Mouse (Mus musculus) embryonic facial prominence, embryonic 14.5 days (tissue): ENCODE results near the gene Fzr1. TPM values are rescaled to one million over a fixed set of nuclear protein-coding genes. Genes with fewer than 3 reads are reported as not detected.

ENCODE experiments used
- ATAC-seq: fragments of 200-750 bp; cut with Nextera tagmentation; 2 replicates; pipeline ENCODE4 v1.8.0; 2017; ENCODE audit warnings: low read depth, moderate number of reproducible peaks, moderate TSS enrichment
- DNase-seq: peaks from one replicate; pipeline ENCODE4 v3.0.0-alpha.2; 2015; ENCODE audit warnings: low spot score
- H3K27ac ChIP-seq: fragments of 300-500 bp; sonication (generic); replicated peaks from 2 replicates; pipeline ENCODE4 v1.5.1; 2014; ENCODE audit warnings: low read depth, mild to moderate bottlenecking, low read length, moderate library complexity
- H3K27me3 ChIP-seq: fragments of 300-500 bp; sonication (generic); replicated peaks from 2 replicates; pipeline ENCODE4 v1.6.1; 2014; ENCODE audit warnings: low read length; ENCODE audit not compliant: control insufficient read depth, insufficient read depth
- H3K36me3 ChIP-seq: fragments of 300-500 bp; sonication (generic); 2 replicates; pipeline ENCODE4 v1.6.1; 2014; ENCODE audit warnings: low read length, mixed read lengths; ENCODE audit not compliant: control insufficient read depth, insufficient read depth
- H3K4me1 ChIP-seq: fragments of 300-500 bp; sonication (generic); 2 replicates; pipeline ENCODE4 v1.6.1; 2014; ENCODE audit warnings: antibody characterized with exemption, low read length; ENCODE audit not compliant: control insufficient read depth, insufficient read depth
- H3K4me2 ChIP-seq: fragments of 300-500 bp; sonication (generic); 2 replicates; pipeline ENCODE4 v1.6.1; 2014; ENCODE audit warnings: low read depth, mild to moderate bottlenecking, low read length, moderate library complexity, mixed read lengths
- H3K4me3 ChIP-seq: fragments of 300-500 bp; sonication (generic); 2 replicates; pipeline ENCODE4 v1.5.1; 2014; ENCODE audit warnings: low read depth, mild to moderate bottlenecking, low read length
- H3K9ac ChIP-seq: fragments of 300-500 bp; sonication (generic); 2 replicates; pipeline ENCODE4 v1.6.1; 2014; ENCODE audit warnings: low read depth, mild to moderate bottlenecking, low read length, moderate library complexity, mixed read lengths
- H3K9me3 ChIP-seq: fragments of 300-500 bp; sonication (generic); 2 replicates; pipeline ENCODE4 v1.6.1; 2016; ENCODE audit warnings: low read length; ENCODE audit not compliant: control insufficient read depth
- WGBS: fragments of 180-500 bp; shearing (Covaris S2); extraction: QIAGEN DNeasy Blood & Tissue Kit; methylation state at CpG from one replicate; pipeline ENCODE4 v1.1.7; 2014; 5-methylcytosine and 5-hydroxymethylcytosine counted together
- polyA plus RNA-seq: library from polyadenylated mRNA; unstranded; fragments of >200 nt; fragmentation: Nextera tagmentation; extraction: Ambion mirVana; gene quantifications from 2 replicates; pipeline ENCODE4 v1.2.1, GENCODE M21; 2014

Gene Fzr1
- polyA plus RNA-seq, 1 experiment from 2014 or later, result 69.5 TPM

DNA sequence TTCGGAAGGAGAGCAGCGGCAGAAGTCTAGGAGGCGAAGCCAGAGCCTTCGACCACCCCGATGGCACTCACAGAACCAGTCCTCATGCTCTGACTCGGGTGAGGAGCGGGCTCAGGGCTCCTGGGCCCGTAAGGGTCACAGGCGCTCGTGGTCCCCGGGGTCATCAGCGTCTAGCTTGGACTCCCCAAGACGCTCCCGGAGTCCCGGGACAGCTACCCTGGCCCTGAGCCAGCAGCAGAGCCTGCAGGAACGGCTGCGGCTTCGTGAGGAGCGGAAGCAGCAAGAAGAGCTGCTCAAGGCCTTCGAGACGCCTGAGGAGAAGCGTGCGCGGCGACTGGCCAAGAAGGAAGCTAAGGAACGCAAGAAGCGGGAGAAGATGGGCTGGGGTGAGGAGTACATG is 55.9 kb downstream of the Fzr1 start:
- 95% methylated on average over 27 of the region's 27 CpGs for WGBS
- Histone ChIP-seq H3K27ac (no peak overlapping the region), H3K4me1 (peaks cover 7% of the 10 kb centered on the region; the same call in 1 of the 2 replicates), H3K27me3 (no peaks in the 10 kb centered on the region), H3K4me2 (peak overlapping the region; percentile 72; the same call in 1 of the 2 replicates), H3K9me3 (no peaks in the 10 kb centered on the region), H3K36me3 (peaks cover 67% of the 10 kb centered on the region), H3K9ac (peak overlapping the region; percentile 31), H3K4me3 (peak overlapping the region; percentile 97; the same call in 1 of the 2 replicates)
- no peak for DNase-seq
- ATAC-seq, result no peak

DNA sequence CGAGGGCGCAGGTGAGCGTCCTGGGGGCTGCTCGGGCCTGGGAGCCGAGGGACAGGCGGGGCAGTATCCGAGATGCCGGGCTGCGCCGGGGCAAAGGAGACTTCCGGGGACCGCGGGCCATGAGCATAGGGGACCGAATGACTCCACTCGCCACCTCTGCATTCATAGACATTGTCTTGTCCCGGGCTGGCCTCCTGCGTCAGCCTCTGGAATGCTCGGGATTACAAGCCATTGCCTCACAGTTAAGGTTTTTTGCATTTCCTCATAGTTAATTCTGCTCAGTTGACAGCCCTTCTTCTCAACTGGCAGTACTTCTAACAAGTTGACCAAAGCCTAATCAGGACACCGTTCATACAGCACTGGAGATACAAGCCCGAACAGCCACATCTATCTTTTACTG is 56.9 kb downstream of the Fzr1 start:
- no peaks in the 10 kb centered on the region for H3K27me3 ChIP-seq
- peak overlapping the region; percentile 72 for H3K4me2 ChIP-seq
- H3K4me1 ChIP-seq, result peaks cover 12% of the 10 kb centered on the region; the same call in 1 of the 2 replicates
- ATAC-seq (no peak), DNase-seq (no peak)
- 2% methylated on average over 17 of the region's 20 CpGs for WGBS
- no peaks in the 10 kb centered on the region for H3K9me3 ChIP-seq
- peak overlapping the region; percentile 92 for H3K9ac ChIP-seq
- H3K27ac ChIP-seq, result peak overlapping the region; percentile 93
- H3K36me3 ChIP-seq, result peaks cover 58% of the 10 kb centered on the region
- H3K4me3 ChIP-seq, result peak overlapping the region; percentile 97

DNA sequence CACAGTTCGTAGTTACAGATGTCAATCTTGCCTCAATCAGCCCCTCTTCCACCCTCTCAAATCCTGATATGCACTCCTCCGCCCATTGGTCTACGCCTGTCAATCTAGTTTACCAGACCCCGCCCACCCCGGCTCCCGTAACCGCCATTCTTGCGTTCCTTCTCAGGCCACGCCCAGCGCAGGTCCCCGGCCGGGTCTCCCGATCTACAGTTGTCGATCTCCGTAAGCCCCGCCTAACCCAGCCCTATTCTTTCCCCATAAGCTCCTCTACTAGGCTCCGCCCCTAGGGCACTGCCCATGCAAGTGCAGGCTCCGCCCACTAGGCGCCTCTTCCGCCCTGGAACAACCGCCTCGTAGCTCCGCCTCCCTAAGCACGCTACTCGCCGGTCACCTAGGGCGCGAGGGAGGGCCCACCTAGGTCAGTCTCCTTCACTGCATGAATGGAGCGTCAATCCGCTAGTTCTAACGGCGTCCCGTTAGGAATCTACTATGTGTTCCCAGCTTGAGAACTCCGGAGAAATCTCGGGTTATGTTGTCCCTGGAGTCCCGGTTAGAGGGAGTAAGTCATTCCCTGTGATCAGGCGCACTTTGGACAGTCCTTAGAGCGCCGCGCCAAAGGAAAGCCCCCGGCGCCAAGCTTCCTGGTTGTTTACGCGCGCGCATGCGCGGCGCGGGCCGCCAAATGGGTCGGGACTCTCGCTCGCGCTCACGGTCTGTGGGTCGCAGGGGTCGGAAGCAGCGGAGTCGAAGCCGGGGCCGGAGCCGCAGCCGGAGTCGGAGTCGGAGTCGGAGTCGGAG is 57.6 kb downstream of the Fzr1 start, which contains the start of gene Cactin:
Cactin (plus strand) TSS at position 554 of the 798 bp plus-strand sequence.
- H3K36me3 ChIP-seq, result peaks cover 58% of the 10 kb centered on the region
- under 1% methylated on average over 57 of the region's 68 CpGs for WGBS

DNA sequence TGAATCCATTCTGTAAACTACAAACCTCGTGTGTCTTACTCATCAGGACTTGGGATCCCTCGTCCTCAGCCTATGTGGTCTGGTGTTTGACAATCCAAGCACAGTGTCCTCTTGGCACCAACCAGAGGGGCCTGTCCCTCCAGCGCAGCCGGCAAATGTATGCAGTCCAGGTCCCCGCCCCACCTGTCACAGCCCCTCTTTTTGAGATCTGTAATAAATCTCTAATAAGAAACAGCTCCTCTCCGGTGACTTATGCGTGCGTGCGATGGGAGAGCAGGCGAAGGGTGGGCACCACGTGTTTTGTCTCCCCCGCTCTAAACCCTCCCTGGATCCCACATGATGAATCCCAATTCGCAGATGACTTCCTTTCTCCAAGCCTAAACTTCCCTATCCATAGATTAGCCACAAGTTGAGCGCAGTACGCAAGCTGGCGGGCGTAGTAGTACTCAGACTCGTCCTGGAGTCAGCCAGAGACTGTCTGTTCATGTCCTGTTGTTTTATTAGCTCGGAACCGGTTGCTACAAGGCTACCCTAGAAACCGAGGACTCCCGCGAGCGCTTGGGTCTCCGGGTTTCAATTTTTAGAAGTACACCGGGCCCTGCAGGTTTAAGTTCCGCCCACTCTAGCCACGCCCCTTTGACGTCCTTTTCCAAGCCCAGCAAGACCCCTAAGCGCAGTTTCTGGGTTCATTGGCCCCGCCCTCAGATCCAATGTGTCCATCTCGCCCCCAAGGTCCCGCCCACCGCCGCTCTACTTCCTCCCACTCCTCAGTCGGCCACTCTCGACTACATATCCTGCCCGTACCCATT is 58.4 kb downstream of the Fzr1 start:
- Histone ChIP-seq H3K27ac (peak overlapping the region; percentile 93), H3K9ac (peak overlapping the region; percentile 66), H3K4me3 (peak overlapping the region; percentile 97), H3K27me3 (no peaks in the 10 kb centered on the region), H3K4me2 (peak overlapping the region; percentile 72), H3K36me3 (peaks cover 58% of the 10 kb centered on the region), H3K4me1 (peaks cover 12% of the 10 kb centered on the region; the same call in 1 of the 2 replicates), H3K9me3 (no peaks in the 10 kb centered on the region)
- no peak for ATAC-seq
- under 1% methylated on average over 38 of the region's 38 CpGs for whole genome bisulfite sequencing
- peak; percentile 99 for DNase-seq

More for the DNA sequence above, 57.6 kb downstream of the Fzr1 start, which contains the start of gene Cactin:
- no peaks in the 10 kb centered on the region for H3K9me3 ChIP-seq
- peak within 1 kb of the TSS; percentile 92 for H3K9ac ChIP-seq
- H3K27me3 ChIP-seq, result no peaks in the 10 kb centered on the region
- peak within 1 kb of the TSS; percentile 97 for H3K4me3 ChIP-seq
- DNase-seq (peak; percentile 100), ATAC-seq (peak; percentile 93)
- peaks cover 12% of the 10 kb centered on the region; the same call in 1 of the 2 replicates for H3K4me1 ChIP-seq
- peak within 1 kb of the TSS; percentile 72 for H3K4me2 ChIP-seq
- H3K27ac ChIP-seq, result peak within 1 kb of the TSS; percentile 93

DNA sequence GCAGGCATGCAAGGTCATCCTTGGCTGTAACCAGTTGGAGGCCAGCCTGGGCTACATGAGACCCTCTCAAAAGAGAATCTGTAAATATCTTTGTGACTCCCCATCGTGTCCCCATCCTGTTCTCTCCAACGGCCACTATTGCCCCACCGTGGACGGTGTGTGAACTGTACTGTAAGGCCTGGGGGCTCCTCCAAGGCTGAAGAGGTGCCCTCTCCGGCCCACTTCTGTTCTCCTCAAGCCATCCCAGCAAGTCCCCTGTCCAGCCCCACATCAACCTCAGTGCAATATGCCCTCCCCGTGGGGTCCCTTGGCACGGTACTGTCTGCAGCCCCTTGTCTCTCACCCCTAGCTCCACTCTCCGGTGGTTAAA is 59.0 kb downstream of the Fzr1 start:
- 33% methylated on average over 8 of the region's 8 CpGs for WGBS

DNA sequence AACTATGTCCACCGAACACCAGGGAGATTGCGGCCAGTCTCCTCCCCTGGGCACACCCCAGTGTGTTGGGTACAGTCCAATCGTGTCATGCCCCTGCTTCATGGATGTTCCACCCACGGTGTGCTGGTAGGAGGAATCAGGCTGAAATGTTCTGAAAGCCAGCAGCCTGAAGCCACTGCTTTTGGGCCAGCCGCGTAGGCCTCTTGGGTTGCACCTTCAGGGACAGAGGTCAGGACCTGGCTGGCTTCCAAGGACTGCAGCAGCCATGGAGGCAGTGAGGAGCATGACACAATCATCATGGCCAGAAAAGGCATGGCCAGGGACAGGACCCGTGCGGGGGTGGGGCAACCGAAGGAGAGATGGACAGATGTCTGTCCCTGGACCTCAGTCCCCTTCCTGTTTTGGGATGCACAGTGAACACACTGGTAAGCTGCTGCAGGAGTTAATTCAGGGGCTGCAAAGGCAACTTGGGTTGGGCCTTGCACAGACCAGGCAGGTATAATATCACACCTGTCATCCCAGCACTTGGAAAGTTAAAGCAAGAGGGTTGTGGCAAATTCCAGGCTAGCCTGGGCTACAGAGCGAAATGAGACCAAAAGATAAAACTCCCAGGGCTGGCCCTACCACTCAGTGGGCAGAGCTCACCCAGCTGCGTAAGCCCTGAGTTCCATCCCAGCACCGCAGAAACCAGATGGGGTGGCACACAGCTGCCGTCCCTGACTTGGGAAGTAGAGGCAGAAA is 59.6 kb downstream of the Fzr1 start:
- no peak for ATAC-seq
- H3K4me2 ChIP-seq, result peak overlapping the region; percentile 72
- H3K9me3 ChIP-seq, result no peaks in the 10 kb centered on the region
- H3K36me3 ChIP-seq, result peaks cover 58% of the 10 kb centered on the region
- H3K4me3 ChIP-seq, result no peak overlapping the region; the same call in 1 of the 2 replicates
- peaks cover 12% of the 10 kb centered on the region; the same call in 1 of the 2 replicates for H3K4me1 ChIP-seq
- H3K27ac ChIP-seq, result peak overlapping the region; percentile 93; the same call in 1 of the 2 replicates
- no peaks in the 10 kb centered on the region for H3K27me3 ChIP-seq
- WGBS, result 85% methylated on average over 13 of the region's 13 CpGs
- 0 out of 2 replicates have a peak overlapping the region, but pooled peaks have one; percentile 34 for H3K9ac ChIP-seq
- no peak for DNase-seq

More for the DNA sequence above, 59.0 kb downstream of the Fzr1 start:
- H3K36me3 ChIP-seq, result peaks cover 58% of the 10 kb centered on the region
- ATAC-seq, result no peak
- H3K27ac ChIP-seq, result peak overlapping the region; percentile 93
- H3K4me2 ChIP-seq, result peak overlapping the region; percentile 72
- peaks cover 12% of the 10 kb centered on the region; the same call in 1 of the 2 replicates for H3K4me1 ChIP-seq
- H3K9ac ChIP-seq, result peak overlapping the region; percentile 66
- H3K4me3 ChIP-seq, result peak overlapping the region; percentile 97
- H3K27me3 ChIP-seq, result no peaks in the 10 kb centered on the region
- no peaks in the 10 kb centered on the region for H3K9me3 ChIP-seq
- no peak for DNase-seq

DNA sequence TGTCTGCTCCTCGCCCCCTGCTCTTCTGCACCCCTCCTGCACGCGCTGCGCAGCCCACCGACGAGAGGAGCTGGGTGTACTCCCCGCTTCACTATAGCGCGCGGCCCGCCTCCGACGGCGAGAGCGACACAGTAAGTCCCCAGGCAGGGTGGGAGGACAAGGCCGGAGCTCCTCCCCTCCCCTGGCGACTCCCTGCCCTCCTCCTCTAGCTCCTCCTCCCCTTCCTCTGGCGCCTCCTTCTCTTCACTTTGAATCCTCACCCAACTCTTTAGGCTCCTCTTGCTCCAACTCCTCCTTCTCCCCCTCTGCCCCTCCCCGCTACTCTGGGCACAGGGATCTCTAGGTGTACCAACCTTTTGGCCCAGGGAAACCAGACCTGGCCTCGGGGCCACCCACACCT is 61.0 kb downstream of the Fzr1 start:
- H3K4me3 ChIP-seq, result peak overlapping the region; percentile 25
- peaks cover 58% of the 10 kb centered on the region for H3K36me3 ChIP-seq
- DNase-seq, result peak; percentile 81
- peaks cover 12% of the 10 kb centered on the region; the same call in 1 of the 2 replicates for H3K4me1 ChIP-seq
- H3K27me3 ChIP-seq, result no peaks in the 10 kb centered on the region
- peak overlapping the region; percentile 56 for H3K4me2 ChIP-seq
- ATAC-seq, result no peak
- no peak overlapping the region for H3K27ac ChIP-seq
- 22% methylated on average over 17 of the region's 20 CpGs for WGBS
- peak overlapping the region; percentile 47 for H3K9ac ChIP-seq
- H3K9me3 ChIP-seq, result no peaks in the 10 kb centered on the region
